Mouse (Mus musculus) hindbrain, embryonic 16.5 days (tissue): ENCODE measurements around the gene 1700029P11Rik. TPM values are rescaled to one million over a fixed set of nuclear protein-coding genes. Genes with fewer than 3 reads are reported as not detected.

Experiments used
- polyA plus RNA-seq: library from polyadenylated mRNA; unstranded; fragments of >200 nt; fragmentation: Nextera tagmentation; extraction: Ambion mirVana; gene quantifications from 2 replicates; pipeline ENCODE4 v1.2.1, GENCODE M21; 2015

1700029P11Rik gene
- polyA plus RNA-seq, 1 experiment from 2014 or later = not detected

Other genes starting within 250 kb of the 1700029P11Rik start
- 39.3 and 49.6 TPM in 2 replicates for gene Zc3h7b, start 235.5 kb upstream of the 1700029P11Rik start, polyA plus RNA-seq
- gene Rangap1, start 235.0 kb upstream of the 1700029P11Rik start, polyA plus RNA-seq = 164 and 165 TPM in 2 replicates
- 22.9 and 23.1 TPM in 2 replicates for gene Tef, start 178.1 kb upstream of the 1700029P11Rik start, polyA plus RNA-seq
- 15.7 and 18.4 TPM in 2 replicates for gene Tob2, start 121.7 kb upstream of the 1700029P11Rik start, polyA plus RNA-seq
- gene Phf5a, start 108.6 kb upstream of the 1700029P11Rik start, polyA plus RNA-seq = 118 and 122 TPM in 2 replicates
- gene Aco2, start 108.2 kb upstream of the 1700029P11Rik start, polyA plus RNA-seq = 333 and 346 TPM in 2 replicates
- gene Polr3h, start 54.3 kb upstream of the 1700029P11Rik start, polyA plus RNA-seq = 88.2 and 105 TPM in 2 replicates
- 287 and 292 TPM in 2 replicates for gene Csdc2, start 43.8 kb upstream of the 1700029P11Rik start, polyA plus RNA-seq
- 122 and 142 TPM in 2 replicates for gene Pmm1, start 19.6 kb upstream of the 1700029P11Rik start, polyA plus RNA-seq
- 44.4 and 48.9 TPM in 2 replicates for gene Xrcc6, start 7.3 kb downstream of the 1700029P11Rik start, polyA plus RNA-seq
- gene Desi1, start 53.3 kb downstream of the 1700029P11Rik start, polyA plus RNA-seq = 53.7 and 56.1 TPM in 2 replicates
- gene Snu13, start 67.1 kb downstream of the 1700029P11Rik start, polyA plus RNA-seq = 254 and 268 TPM in 2 replicates
- not detected in 2 replicates for gene 4930407I10Rik, start 78.6 kb downstream of the 1700029P11Rik start, polyA plus RNA-seq
- gene Mei1, start 89.5 kb downstream of the 1700029P11Rik start, polyA plus RNA-seq = 0.06 and 0.11 TPM in 2 replicates
- 10.6 and 11.9 TPM in 2 replicates for gene Ccdc134, start 147.4 kb downstream of the 1700029P11Rik start, polyA plus RNA-seq
- 179 and 196 TPM in 2 replicates for gene Srebf2, start 166.6 kb downstream of the 1700029P11Rik start, polyA plus RNA-seq
- gene Shisa8, start 232.3 kb downstream of the 1700029P11Rik start, polyA plus RNA-seq = 3.4 and 4.2 TPM in 2 replicates
- 0.10 and 0.31 TPM in 2 replicates for gene Tnfrsf13c, start 243.8 kb downstream of the 1700029P11Rik start, polyA plus RNA-seq